In the genomic region with DNA sequence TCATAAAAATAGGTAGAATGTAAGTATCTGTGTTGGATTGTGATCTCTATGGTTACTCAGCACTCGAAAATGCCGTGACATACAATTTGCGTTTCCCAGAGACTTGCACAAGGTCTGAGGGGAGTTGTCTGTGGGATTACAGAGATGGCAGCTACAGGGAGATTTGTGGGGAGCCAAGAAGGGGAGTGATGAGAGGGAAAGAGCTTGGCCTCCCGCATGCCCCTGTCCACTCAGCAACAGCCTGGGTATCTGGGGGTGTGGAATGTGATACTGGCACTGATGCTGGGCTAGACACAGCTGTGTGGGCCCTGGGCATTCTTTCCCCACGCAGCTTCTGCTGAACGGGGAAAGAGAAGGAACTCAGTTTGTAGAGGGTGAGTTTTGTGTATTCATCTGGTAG, we compare ENCODE assay signal across 23 mouse cellular contexts. TPM values are rescaled to one million over a fixed set of nuclear protein-coding genes. Genes with fewer than 3 reads are reported as not detected.
"Had no signal": no experiment of that assay in that cellular context is flagged by ENCODE, and none has a peak within 500 bp of the region (broad histone marks: within the 10 kb centered on the region; RNA-seq: fewer than 3 reads in every experiment).

No protein-coding gene starts in this region.

- H3K27me3 ChIP-seq: midbrain, embryonic 12.5 days; midbrain, embryonic 15.5 days; neural tube, embryonic 15.5 days had no signal

- H3K4me3 ChIP-seq: kidney, embryonic 15.5 days; left cerebral cortex, adult 2 months; liver, embryonic 13.5 days; midbrain, embryonic 12.5 days; midbrain, embryonic 15.5 days; myocyte; neural tube, embryonic 15.5 days had no signal

- H3K9ac ChIP-seq: kidney, embryonic 15.5 days; liver, embryonic 13.5 days; midbrain, embryonic 12.5 days; midbrain, embryonic 15.5 days; neural tube, embryonic 15.5 days had no signal

- DNase-seq: kidney, adult 8-10 months; kidney, postnatal 10 days; kidney, postnatal 36 days; layer of hippocampus, postnatal 36 days; liver, embryonic 13.5 days; lung, adult 2 months; lung, postnatal 14 days; lung, postnatal 4 days; right cerebral cortex, adult 18-20 months; right cerebral cortex, postnatal 14 days; right cerebral cortex, postnatal 4 days; thymus, adult 18-20 months; thymus, postnatal 36 days had no signal

- ATAC-seq: midbrain, embryonic 15.5 days had no signal

- H3K9me3 ChIP-seq: kidney, embryonic 15.5 days; liver, embryonic 13.5 days; midbrain, embryonic 12.5 days; midbrain, embryonic 15.5 days; neural tube, embryonic 15.5 days had no signal

- H3K36me3 ChIP-seq: kidney, embryonic 15.5 days; liver, embryonic 13.5 days; midbrain, embryonic 12.5 days; midbrain, embryonic 15.5 days; neural tube, embryonic 15.5 days had no signal

- H3K27ac ChIP-seq: kidney, embryonic 15.5 days; left cerebral cortex, adult 2 months; liver, embryonic 13.5 days; midbrain, embryonic 12.5 days; midbrain, embryonic 15.5 days; neural tube, embryonic 15.5 days; stomach, postnatal 0 days had no signal

- H3K4me2 ChIP-seq: kidney, embryonic 15.5 days; liver, embryonic 13.5 days; midbrain, embryonic 12.5 days; midbrain, embryonic 15.5 days; neural tube, embryonic 15.5 days had no signal

RNA-seq across cellular contexts. Expression of gene Cadm3, which starts 3.0 kb away (rescaled TPM):
- total RNA-seq: megakaryocyte progenitor cell, adult 5-6 weeks; megakaryocyte-erythroid progenitor cell, adult 5-6 weeks had no signal

RNA-seq across cellular contexts. Expression of gene Ackr1, which starts 36.9 kb away (rescaled TPM):
- total RNA-seq: megakaryocyte progenitor cell, adult 5-6 weeks; monocyte, adult 5-6 weeks had no signal
- polyA plus RNA-seq: myocyte had no signal
